Mouse (Mus musculus) adrenal gland, adult 8-10 months (tissue): ENCODE data around the gene Agbl1. TPM values are rescaled to one million over a fixed set of nuclear protein-coding genes. Genes with fewer than 3 reads are reported as not detected.

Experiments used
- DNase-seq: peaks from one replicate; pipeline ENCODE4 v3.0.0; 2022
- total RNA-seq, 4 experiments: library from RNA; stranded (reverse); gene quantifications; 2 replicates each; pipeline ENCODE4 v1.2.4; 2022

Gene Agbl1
- total RNA-seq, 4 experiments from 2014 or later: not detected

DNA sequence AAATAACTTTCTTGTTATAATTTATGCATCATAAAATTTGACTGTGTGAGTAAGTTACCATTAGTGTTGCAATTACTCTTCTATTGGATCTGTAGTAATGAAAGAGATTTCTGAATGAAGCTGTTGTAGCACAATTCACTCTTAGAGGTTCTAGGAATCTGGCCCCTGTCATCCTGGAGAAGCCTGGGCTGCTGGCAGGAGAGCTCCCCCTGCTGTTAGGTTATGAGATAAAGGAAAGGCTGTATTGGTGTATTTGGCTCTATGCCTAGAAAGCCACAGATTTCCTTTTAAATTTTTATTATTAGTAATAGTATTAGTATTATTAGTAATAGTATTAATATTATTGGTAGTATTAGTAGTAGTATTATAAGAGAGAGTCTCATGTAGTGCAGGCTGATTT lies 711.8 kb downstream of the Agbl1 start:
- peak; percentile 1 for DNase-seq

DNA sequence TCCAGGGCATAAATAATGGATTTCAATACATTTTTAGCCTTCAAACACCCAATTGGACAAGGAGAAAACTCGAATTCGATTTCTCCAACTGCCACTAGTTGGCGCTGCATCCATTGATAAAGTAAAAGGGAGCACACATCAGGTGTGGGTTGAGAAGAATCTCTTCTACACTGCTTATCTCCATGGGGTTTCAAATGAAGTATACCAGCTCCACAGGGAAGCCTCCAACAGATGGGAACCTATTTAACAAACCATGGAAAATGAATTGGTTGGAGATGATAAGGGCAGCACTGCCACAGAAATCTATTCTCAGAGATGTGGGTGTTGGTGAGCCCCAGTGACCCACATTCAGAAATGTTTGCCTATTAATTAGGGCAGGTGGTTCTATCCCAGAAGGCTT lies 741.6 kb downstream of the Agbl1 start:
- DNase-seq: peak; percentile 3

DNA sequence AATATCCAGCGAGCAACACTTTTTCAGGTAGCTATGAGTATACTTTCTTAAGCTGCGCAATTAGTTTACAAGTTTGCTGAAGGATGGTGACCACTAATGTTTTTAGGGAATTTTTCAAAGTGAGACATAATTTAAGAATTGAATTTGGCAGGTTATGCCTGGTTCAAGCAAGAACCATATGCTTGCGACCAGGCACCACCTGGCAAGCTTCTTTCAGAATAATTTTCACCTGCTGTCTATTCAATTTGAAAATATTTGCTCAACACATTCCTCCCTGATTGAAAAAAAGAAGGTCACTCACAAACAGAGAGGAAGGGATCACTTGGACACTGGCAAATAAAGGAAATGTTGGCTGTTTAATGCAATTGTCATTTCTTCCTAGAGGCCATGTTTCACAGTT lies 779.9 kb downstream of the Agbl1 start:
- DNase-seq: no peak

DNA sequence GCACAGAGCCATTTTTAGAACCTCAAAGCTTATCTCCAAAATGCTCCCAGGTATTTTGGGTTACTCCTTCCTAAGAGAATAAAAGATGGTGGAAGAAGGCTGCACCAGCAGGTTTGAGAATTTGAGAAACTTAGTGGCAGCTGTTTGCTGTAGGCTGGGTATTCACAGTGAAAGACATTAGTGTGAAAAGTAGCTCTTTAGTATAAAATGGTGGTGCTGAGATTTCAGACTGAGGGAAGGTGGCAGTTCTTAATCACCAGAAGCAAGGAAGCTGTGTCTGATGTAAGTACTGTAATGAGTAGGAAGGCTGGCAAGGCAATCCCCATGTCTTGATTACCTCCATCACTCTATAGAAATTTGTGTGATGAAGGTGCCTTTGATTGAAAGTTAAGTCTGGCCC lies 799.3 kb downstream of the Agbl1 start:
- DNase-seq: no peak

DNA sequence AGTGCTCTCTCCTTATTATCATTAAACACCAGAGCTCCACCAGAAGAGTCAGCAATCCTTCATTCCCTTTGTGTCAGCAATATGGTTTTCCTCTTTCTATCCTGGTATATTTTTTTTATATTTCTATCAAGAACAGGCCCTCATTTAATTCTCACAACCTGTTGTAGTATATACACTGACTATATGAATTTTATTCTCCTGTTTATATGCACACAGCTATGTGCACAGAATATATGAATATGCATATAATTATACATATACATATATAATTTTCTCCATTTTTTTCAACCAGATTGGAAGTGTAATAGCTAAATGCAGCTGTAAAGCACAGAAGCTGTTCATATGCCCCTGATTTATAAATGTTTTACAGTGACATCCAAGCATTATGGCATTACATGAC lies 846.3 kb downstream of the Agbl1 start:
- DNase-seq: no peak

DNA sequence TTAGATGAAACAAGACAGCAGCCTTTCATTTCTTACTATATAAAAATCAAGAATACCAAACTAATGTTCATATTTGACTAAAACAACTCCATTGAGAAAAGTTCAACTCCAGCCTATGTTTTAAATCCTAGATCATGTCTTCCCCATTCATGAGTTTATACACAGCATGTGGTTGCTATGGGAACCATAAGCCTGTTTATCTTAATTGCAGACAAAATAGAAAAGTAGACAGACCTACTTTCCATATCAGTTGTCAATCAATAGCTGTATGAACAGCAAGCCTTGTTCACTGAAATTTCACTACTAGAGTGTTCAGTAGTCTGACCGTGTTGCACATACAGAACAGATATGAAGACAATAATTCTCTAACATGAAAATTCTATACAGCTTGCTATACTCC lies 857.6 kb downstream of the Agbl1 start:
- DNase-seq: no peak

DNA sequence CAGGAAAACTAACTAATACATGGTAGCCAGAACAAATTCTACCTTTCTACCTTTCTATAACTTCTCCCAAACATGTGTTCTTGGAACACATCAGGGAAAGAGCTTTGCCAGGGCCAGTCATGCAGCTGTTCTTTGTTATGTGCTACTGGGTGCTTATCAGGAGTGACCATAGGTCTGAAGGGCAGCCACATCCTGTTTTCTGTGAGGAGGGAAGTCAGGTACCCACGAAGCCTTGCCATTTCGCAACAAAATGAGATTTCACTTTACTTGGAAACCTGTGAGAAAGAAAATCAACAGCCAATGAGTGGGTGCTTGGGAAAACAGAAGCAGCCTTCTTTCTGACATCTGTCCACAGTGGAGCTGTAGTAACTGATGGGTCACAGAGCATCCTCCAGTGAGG lies 865.5 kb downstream of the Agbl1 start:
- no peak for DNase-seq

DNA sequence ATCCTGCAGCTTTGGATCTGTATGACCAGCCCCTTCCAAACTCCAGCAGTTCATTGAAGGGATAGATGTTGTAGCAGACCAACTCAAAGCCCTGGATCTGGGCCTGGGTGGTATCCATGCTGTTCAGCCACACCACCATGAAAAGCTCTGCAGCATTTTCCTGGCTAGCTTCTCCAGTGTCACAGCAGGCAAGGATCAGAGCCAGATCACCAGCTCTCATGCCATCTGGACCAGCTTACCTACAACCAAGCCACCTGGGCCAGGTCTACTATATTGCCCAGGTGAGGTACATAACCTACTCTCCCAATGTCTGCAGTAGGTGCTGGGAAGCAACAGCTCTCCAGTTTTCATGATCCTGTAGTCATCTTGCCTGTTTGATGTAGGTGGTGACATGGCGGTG lies 884.3 kb downstream of the Agbl1 start:
- no peak for DNase-seq

DNA sequence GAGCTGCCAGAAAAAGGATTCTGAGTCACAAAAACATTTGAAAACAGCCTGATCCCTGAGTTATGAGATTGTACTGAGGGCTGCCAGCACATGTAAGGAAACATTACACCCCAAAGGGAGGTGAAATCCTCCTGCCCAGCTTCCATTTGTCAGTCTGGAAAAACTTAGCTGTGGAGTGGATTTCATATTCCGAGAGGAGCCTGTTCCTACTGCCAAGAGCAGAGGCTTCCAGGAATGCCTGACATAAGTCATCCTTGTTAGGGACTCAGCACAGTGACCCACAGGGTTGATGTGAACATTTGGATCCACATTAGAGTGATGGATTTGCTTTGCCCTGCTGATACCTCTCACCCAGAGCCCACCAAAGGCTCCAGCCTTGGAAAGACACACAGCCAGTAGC lies 899.4 kb downstream of the Agbl1 start:
- no peak for DNase-seq

DNA sequence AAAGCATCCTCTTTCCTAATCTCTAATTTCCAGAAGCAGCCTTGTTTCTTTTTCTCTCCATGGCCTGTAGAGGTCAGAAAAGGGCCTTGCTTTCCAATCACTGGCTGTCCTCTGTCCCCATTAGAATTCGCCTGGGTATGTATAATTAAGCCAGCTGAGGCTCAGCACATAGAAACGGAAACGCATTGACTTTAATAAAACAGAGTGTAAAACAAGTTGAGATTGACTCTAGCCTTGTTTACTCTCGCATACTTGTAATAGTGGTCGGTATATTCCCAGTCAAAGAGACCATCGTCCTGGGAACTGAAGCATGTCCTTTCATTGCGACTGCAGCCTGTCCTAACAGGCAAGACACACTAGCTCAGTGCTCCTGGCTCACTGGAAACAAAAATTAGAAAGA lies 902.3 kb downstream of the Agbl1 start:
- no peak for DNase-seq

DNA sequence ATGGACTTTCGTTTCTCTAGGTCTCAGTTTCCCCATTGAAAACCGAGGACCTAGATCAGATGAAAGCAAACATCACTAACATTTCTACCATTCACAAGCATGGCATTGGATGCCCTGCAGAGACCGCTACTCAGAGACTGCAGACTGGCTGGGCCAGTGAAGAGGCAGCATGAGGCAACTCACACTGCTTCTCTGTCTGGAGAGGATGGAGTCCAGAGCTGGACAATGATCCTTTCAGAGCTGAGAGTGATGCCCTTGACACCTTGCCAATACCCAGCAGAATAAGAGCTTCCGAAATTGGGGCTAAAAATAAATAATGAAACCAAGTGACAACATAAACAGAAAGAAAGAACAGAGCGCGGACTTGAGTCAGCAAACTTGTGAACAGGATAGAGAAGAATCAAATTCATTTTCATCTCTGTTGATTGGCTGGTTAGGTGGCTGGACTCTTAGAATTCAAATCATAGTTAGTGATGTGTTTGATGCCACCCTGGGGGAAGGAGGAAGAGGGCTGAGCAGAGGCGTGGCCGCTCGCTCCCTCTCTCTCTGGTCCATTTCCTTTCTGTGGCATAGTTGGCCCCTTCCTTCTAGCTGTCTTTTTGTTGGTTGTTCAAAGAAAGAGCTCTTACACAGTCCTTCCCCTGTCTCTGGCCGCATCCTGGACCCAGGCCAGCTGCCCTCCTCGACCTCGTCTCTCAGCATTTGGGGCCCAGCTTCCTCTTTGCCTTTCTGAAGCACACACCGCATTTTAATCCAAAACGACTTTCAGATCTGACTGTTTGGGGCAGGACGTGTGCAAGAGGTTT lies 903.1 kb downstream of the Agbl1 start:
- no peak for DNase-seq

DNA sequence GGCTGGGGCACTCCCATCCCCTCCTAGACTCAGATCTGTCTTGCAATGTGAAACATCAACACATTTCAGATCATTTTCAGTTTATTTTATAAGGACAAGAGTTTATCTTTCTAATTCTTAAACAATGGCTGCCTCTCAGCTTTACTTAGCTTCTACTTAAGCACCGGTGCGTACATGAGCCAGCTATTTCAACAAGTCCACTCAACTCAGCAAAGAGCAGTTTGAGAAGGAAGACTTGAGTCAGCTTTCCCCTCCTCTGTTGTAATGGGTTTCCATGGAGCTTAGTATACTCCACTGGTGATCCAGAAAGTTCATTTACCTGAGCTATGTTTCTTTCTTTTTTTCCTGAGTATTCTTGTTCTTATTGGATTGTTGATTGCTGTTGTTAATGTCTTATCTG lies 905.2 kb downstream of the Agbl1 start:
- DNase-seq: no peak

DNA sequence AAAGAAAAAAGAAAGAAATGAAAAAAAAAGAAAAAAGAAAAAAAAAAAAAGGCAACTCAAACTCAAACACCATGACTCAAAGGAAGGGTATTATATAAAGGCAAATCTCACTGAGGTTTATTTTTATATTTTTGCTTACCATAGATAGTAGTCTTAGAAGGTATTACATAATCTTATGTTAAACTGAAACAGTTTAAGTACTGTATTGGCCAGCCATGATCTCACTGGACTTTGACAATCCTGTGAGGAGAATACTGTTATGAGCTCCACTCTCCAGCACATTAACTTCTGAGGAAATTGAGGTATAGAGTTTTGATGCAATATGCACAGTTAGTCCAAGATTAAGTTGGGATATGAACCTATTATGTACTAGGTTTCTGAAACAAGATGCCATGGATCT lies 909.0 kb downstream of the Agbl1 start:
- DNase-seq: no peak

DNA sequence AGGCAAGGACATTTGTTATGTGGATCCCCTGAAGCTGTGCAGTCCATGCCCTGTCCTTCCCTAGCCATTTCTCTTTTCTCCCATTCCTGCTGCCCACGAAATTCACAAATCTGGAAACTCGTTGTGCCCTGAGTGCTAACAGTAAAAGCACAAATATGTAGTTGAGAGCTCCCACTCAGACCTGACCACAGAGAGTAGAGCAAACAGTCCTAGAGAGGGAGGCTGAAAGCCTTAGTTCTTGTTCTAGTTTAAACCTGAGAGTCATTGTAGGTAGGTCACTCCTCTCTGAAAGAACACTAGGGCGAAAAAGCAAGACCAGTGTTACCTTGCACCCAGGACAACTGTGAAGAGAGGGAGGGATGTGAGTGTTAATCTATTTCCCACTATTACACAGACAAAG lies 917.8 kb downstream of the Agbl1 start:
- no peak for DNase-seq

DNA sequence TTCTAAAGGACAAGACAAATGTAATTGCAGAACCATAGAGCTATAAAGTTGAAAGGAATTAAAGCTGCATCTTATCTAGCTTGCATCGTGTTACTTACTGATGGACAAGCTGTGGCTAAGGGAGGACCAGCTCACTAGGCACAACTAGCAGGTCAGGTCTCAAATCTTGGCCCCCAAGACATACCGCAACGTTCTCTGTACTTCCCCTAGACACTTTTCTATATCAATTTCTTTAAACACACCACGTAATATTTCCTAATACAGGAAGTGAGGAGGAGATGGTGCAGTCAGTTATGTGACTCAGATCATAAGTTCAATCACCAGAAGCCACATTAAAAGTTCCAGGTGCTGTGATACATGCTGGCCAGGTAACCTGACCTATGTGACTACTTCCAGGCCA lies 919.1 kb downstream of the Agbl1 start:
- no peak for DNase-seq

DNA sequence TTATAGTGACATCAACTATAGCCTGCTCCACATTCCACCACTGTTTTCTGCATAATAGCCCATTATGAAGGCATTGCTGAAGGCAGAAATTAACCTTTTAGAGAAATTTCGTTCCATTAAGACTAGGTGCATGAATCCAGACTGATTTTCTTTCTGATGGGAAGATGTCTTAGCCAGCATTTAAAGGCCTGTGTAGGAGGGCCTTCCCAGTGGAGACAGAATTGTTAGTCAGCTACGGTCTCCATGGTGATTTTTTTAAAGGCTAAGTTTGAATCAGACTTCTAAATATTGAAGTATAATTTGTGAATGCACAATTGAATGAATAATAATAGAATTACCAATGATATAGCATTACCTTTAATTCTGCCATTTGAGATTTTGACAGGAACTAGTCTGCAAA lies 920.2 kb downstream of the Agbl1 start:
- no peak for DNase-seq

DNA sequence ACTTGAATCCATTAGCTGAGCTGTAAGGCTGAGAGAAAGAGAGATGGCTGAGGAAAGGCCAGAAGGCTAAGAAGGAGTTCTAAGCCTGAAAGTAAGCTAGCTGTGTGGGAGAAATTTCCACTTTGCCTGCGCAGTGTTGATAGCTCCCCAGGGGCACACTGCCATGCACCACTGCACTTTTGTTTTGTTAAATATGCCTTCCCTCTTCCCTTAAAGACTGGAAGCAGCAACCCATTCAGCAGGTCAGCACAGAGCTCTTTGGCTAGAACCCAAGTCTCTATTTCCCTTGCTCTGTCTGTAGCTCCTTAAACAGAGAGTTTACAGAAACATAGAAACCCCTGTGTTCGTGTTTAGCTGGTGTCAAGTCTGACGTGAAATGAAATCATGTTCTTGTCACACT lies 922.7 kb downstream of the Agbl1 start:
- no peak for DNase-seq

DNA sequence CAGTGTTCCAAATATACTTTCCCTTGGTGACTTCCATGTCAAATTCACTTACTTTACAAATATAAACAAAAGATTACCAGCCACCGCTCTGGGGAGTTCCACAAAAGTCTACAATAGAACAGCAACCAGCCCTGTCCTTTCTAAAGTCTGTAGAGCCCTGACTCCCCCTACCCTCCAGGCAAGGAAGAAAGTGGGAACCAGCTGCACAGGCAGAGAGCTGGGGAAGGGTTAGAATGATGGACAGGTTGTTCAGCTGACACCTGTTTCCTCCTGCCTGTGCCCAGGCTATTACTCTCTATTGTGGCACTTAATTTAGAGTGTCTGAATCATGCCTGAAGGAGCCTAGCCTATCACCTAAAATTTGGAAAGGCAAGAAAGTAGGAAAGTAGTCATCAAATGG lies 923.2 kb downstream of the Agbl1 start:
- no peak for DNase-seq

DNA sequence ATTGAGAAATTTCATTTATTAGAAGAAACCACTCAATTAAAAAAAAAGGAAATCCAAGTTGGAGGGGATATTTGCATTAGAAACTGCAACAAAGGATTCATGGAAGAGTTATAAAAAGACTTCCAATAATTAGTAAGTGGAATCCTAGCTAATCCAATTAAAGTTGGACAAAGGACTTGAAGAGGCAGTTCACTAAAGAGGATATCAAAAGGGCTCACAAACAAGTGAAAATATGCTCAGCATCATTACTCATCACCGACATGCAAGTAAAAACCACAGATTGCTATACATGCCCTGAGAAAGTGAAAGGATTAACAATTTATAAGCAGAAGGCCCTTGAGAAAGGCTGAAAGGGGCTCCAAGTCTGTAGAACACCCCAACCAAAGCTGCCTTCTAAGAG lies 935.2 kb downstream of the Agbl1 start:
- no peak for DNase-seq
